Mouse (Mus musculus): Measurements from ENCODE around the gene Gm8279. TPM values are rescaled to one million over a fixed set of nuclear protein-coding genes. Genes with fewer than 3 reads are reported as not detected.
"Not testable (repeated sequence)": the region's sequence is repeated elsewhere in the genome, so short reads cannot be mapped to it uniquely, and the experiment has no call there.

Gm8279 gene
- not detected in 2 replicates for polyA plus RNA-seq (2016; fragmentation: Nextera tagmentation; extraction: Ambion mirVana)

GRCm38 (mm10) chr14:5131219-5131618, at the start of gene Gm8279:
Gm8279 (plus strand) TSS chr14:5131519.
- WGBS (ENCODE audit: insufficient replicate concordance): 42% methylated on average over 2 of the region's 2 CpGs
- not testable (repeated sequence) for H3K27ac ChIP-seq

GRCm38 (mm10) chr14:5164235-5164634, 32.9 kb downstream of the Gm8279 start, which contains the start of gene Gm3317:
Gm3317 (plus strand) TSS chr14:5164535.
- H3K27me3 ChIP-seq (replicated peaks); H3K9me3 ChIP-seq (replicated peaks); H3K9ac ChIP-seq; H3K27ac ChIP-seq; ATAC-seq; H3K4me3 ChIP-seq; H3K4me1 ChIP-seq; H3K36me3 ChIP-seq; H3K4me2 ChIP-seq: not testable (repeated sequence)
- WGBS (ENCODE audit: insufficient replicate concordance): no CpG with 5 or more reads among the region's 1 CpGs

More at GRCm38 (mm10) chr14:5131219-5131618, at the start of gene Gm8279:
- not testable (repeated sequence) for ATAC-seq; H3K36me3 ChIP-seq; H3K9ac ChIP-seq; H3K4me3 ChIP-seq; H3K27me3 ChIP-seq (replicated peaks); H3K4me2 ChIP-seq; H3K9me3 ChIP-seq (replicated peaks); H3K4me1 ChIP-seq

GRCm38 (mm10) chr14:5185493-5185892, 54.2 kb downstream of the Gm8279 start, which contains the start of gene Gm8271:
Gm8271 (plus strand) TSS chr14:5185793.
- WGBS (ENCODE audit: insufficient replicate concordance): no CpG with 5 or more reads among the region's 3 CpGs
- H3K9ac ChIP-seq; H3K4me1 ChIP-seq; H3K27me3 ChIP-seq (replicated peaks); H3K36me3 ChIP-seq; H3K9me3 ChIP-seq (replicated peaks); H3K4me3 ChIP-seq; H3K4me2 ChIP-seq; ATAC-seq; H3K27ac ChIP-seq: not testable (repeated sequence)

Other genes with a start within 250 kb of the Gm8279 start
- gene Gm3278, start 239.1 kb upstream of the Gm8279 start, polyA plus RNA-seq (2016; fragmentation: Nextera tagmentation; extraction: Ambion mirVana): not detected in 2 replicates
- not detected in 2 replicates for gene Gm8297, start 147.6 kb upstream of the Gm8279 start, polyA plus RNA-seq (2016; fragmentation: Nextera tagmentation; extraction: Ambion mirVana)
- not detected in 2 replicates for gene Gm3298, start 115.6 kb upstream of the Gm8279 start, polyA plus RNA-seq (2016; fragmentation: Nextera tagmentation; extraction: Ambion mirVana)
- not detected in 2 replicates for gene 4930555G01Rik, start 80.9 kb upstream of the Gm8279 start, polyA plus RNA-seq (2016; fragmentation: Nextera tagmentation; extraction: Ambion mirVana)
- gene Gm8281, start 60.5 kb upstream of the Gm8279 start, polyA plus RNA-seq (2016; fragmentation: Nextera tagmentation; extraction: Ambion mirVana): 0.14 TPM in 1 of 2 replicates, not detected in the other
- gene Gm3317, start 33.0 kb downstream of the Gm8279 start, polyA plus RNA-seq (2016; fragmentation: Nextera tagmentation; extraction: Ambion mirVana): not detected in 2 replicates
- gene Gm8271, start 54.3 kb downstream of the Gm8279 start, polyA plus RNA-seq (2016; fragmentation: Nextera tagmentation; extraction: Ambion mirVana): not detected in 2 replicates
- gene Gm3526, start 129.1 kb downstream of the Gm8279 start, polyA plus RNA-seq (2016; fragmentation: Nextera tagmentation; extraction: Ambion mirVana): not detected in 2 replicates
- gene Gm3542, start 203.4 kb downstream of the Gm8279 start, polyA plus RNA-seq (2016; fragmentation: Nextera tagmentation; extraction: Ambion mirVana): not detected in 2 replicates

All from liver, embryonic 12.5 days (tissue).